Mouse (Mus musculus): ENCODE results near the gene Eprs. TPM values are rescaled to one million over a fixed set of nuclear protein-coding genes. Genes with fewer than 3 reads are reported as not detected.

Eprs gene
- polyA plus RNA-seq, 1 experiment from 2014 or later, result 55.4 TPM

DNA sequence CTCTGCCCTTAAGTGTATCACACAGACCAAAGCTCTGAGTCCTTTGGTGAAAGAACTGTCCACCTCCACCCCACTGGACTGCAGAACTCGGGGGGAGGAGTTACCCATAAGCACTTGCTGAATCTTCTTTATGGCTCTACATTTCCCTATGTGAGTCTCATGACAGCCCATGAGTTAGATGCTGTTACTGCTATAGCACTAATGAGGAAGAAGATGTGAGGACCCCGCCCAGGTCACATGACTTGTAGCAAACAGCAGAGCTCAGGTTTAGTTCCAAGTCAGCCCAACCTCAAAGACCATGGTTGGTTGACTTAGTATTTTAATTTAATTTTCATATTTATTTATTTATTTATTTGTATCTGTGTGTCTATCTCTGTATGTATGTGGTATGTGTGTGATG is 86.9 kb downstream of the Eprs start:
- 71% methylated on average over 2 of the region's 2 CpGs for WGBS (ENCODE audit: insufficient replicate concordance)
- DNase-seq (no peak), ATAC-seq (no peak)
- no peaks in the 10 kb centered on the region for H3K36me3 ChIP-seq (replicated peaks; ENCODE audit: insufficient read depth, low read length)
- H3K4me2 ChIP-seq (ENCODE audit: low read depth, low read length), result no peak overlapping the region
- H3K9ac ChIP-seq (replicated peaks), result no peak overlapping the region
- H3K27ac ChIP-seq (ENCODE audit: low read depth), result no peak overlapping the region
- H3K4me3 ChIP-seq (ENCODE audit: low read depth, low read length), result no peak overlapping the region
- TF ChIP-seq EP300 (IDR thresholded peaks at IDR 0.05; ENCODE audit: low read depth) (no peak), CTCF (IDR thresholded peaks at IDR 0.05; ENCODE audit: low read depth) (no peak)
- H3K4me1 ChIP-seq (ENCODE audit: insufficient read depth), result peaks cover 24% of the 10 kb centered on the region
- no peaks in the 10 kb centered on the region for H3K9me3 ChIP-seq (ENCODE audit: low read length)
- H3K27me3 ChIP-seq (ENCODE audit: insufficient read depth, low read length), result no peaks in the 10 kb centered on the region

GRCm38 (mm10) chr1:185451077-185451476 is 88.2 kb downstream of the Eprs start:
- H3K4me2 ChIP-seq (ENCODE audit: low read depth, low read length), result no peak overlapping the region
- H3K4me3 ChIP-seq (ENCODE audit: low read depth, low read length), result no peak overlapping the region
- no peaks in the 10 kb centered on the region for H3K36me3 ChIP-seq (replicated peaks; ENCODE audit: insufficient read depth, low read length)
- 73% methylated on average over 8 of the region's 8 CpGs for WGBS (ENCODE audit: insufficient replicate concordance)
- TF ChIP-seq EP300 (IDR thresholded peaks at IDR 0.05; ENCODE audit: low read depth), result no peak
- no peak for TF ChIP-seq CTCF (IDR thresholded peaks at IDR 0.05; ENCODE audit: low read depth)
- H3K27ac ChIP-seq (ENCODE audit: low read depth), result peak overlapping the region; percentile 30; the same call in 1 of the 2 replicates
- H3K27me3 ChIP-seq (ENCODE audit: insufficient read depth, low read length), result no peaks in the 10 kb centered on the region; the same call in 1 of the 2 replicates
- H3K4me1 ChIP-seq (ENCODE audit: insufficient read depth), result peaks cover 24% of the 10 kb centered on the region
- no peaks in the 10 kb centered on the region for H3K9me3 ChIP-seq (ENCODE audit: low read length)
- no peak overlapping the region for H3K9ac ChIP-seq (replicated peaks)
- DNase-seq, result no peak
- ATAC-seq, result no peak

DNA sequence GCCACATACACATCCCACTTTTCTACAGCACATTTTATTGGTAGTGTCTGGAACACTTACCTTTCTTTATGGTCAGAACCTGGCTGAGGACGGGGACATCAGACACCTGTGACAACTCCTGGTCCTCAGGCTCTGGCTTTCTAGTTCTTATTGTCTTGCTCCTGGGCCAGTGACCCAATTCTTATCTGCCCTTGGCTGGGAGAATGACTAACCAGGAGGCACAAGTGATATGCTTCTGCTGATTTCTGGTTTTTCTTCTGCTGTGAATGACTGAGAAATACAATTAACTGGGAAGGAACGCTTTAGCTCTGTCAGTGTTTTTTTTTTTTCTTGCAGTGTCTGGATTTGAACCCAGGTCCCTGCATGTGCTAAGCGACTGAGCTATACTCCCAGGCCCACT is 88.7 kb downstream of the Eprs start:
- DNase-seq (no peak), ATAC-seq (no peak)
- H3K27me3 ChIP-seq (ENCODE audit: insufficient read depth, low read length), result no peaks in the 10 kb centered on the region; the same call in 1 of the 2 replicates
- peak; percentile 81 for TF ChIP-seq EP300 (IDR thresholded peaks at IDR 0.05; ENCODE audit: low read depth)
- no peak for TF ChIP-seq CTCF (IDR thresholded peaks at IDR 0.05; ENCODE audit: low read depth)
- peak overlapping the region; percentile 27; the same call in 1 of the 2 replicates for H3K9ac ChIP-seq (replicated peaks)
- 65% methylated on average over 3 of the region's 3 CpGs for WGBS (ENCODE audit: insufficient replicate concordance)
- H3K9me3 ChIP-seq (ENCODE audit: low read length), result no peaks in the 10 kb centered on the region
- H3K4me2 ChIP-seq (ENCODE audit: low read depth, low read length), result no peak overlapping the region
- H3K27ac ChIP-seq (ENCODE audit: low read depth), result peak overlapping the region; percentile 30; the same call in 1 of the 2 replicates
- peaks cover 24% of the 10 kb centered on the region for H3K4me1 ChIP-seq (ENCODE audit: insufficient read depth)
- peaks cover 1% of the 10 kb centered on the region; the same call in 1 of the 2 replicates for H3K36me3 ChIP-seq (replicated peaks; ENCODE audit: insufficient read depth, low read length)
- no peak overlapping the region for H3K4me3 ChIP-seq (ENCODE audit: low read depth, low read length)

- H3K4me1 ChIP-seq (ENCODE audit: insufficient read depth), result peaks cover 31% of the 10 kb centered on the region
- TF ChIP-seq CTCF (IDR thresholded peaks at IDR 0.05; ENCODE audit: low read depth) (no peak), EP300 (IDR thresholded peaks at IDR 0.05; ENCODE audit: low read depth) (peak; percentile 76)
- H3K9me3 ChIP-seq (ENCODE audit: low read length), result no peaks in the 10 kb centered on the region
- H3K4me3 ChIP-seq (ENCODE audit: low read depth, low read length), result no peak overlapping the region
- no peak for ATAC-seq
- 0 out of 2 replicates have a peak overlapping the region, but pooled peaks have one; percentile 24 for H3K27ac ChIP-seq (ENCODE audit: low read depth)
- no peak overlapping the region for H3K4me2 ChIP-seq (ENCODE audit: low read depth, low read length)
- peaks cover 10% of the 10 kb centered on the region for H3K36me3 ChIP-seq (replicated peaks; ENCODE audit: insufficient read depth, low read length)
- no peak for DNase-seq
- 35% methylated on average over 5 of the region's 6 CpGs for WGBS (ENCODE audit: insufficient replicate concordance)
- H3K9ac ChIP-seq (replicated peaks), result no peak overlapping the region
- H3K27me3 ChIP-seq (ENCODE audit: insufficient read depth, low read length), result no peaks in the 10 kb centered on the region; the same call in 1 of the 2 replicates
These were observed 89.6 kb downstream of the Eprs start for GRCm38 (mm10) chr1:185452461-185452860.

GRCm38 (mm10) chr1:185454144-185454543 is 91.3 kb downstream of the Eprs start:
- Histone ChIP-seq H3K36me3 (replicated peaks; ENCODE audit: insufficient read depth, low read length) (peaks cover 14% of the 10 kb centered on the region), H3K27ac (ENCODE audit: low read depth) (peak overlapping the region; percentile 93), H3K9me3 (ENCODE audit: low read length) (no peaks in the 10 kb centered on the region), H3K27me3 (ENCODE audit: insufficient read depth, low read length) (no peaks in the 10 kb centered on the region; the same call in 1 of the 2 replicates), H3K4me1 (ENCODE audit: insufficient read depth) (peaks cover 40% of the 10 kb centered on the region), H3K4me3 (ENCODE audit: low read depth, low read length) (peak overlapping the region; percentile 76), H3K9ac (replicated peaks) (no peak overlapping the region; the same call in 1 of the 2 replicates), H3K4me2 (ENCODE audit: low read depth, low read length) (peak overlapping the region; percentile 72)
- ATAC-seq (no peak), DNase-seq (no peak)
- TF ChIP-seq EP300 (IDR thresholded peaks at IDR 0.05; ENCODE audit: low read depth) (no peak), CTCF (IDR thresholded peaks at IDR 0.05; ENCODE audit: low read depth) (no peak)
- WGBS (ENCODE audit: insufficient replicate concordance), result 38% methylated on average over 4 of the region's 4 CpGs

- Histone ChIP-seq H3K9me3 (ENCODE audit: low read length) (no peaks in the 10 kb centered on the region), H3K27me3 (ENCODE audit: insufficient read depth, low read length) (no peaks in the 10 kb centered on the region; the same call in 1 of the 2 replicates), H3K9ac (replicated peaks) (peak within 1 kb of the TSS; percentile 78), H3K27ac (ENCODE audit: low read depth) (peak within 1 kb of the TSS; percentile 93), H3K36me3 (replicated peaks; ENCODE audit: insufficient read depth, low read length) (peaks cover 16% of the 10 kb centered on the region), H3K4me2 (ENCODE audit: low read depth, low read length) (peak within 1 kb of the TSS; percentile 72), H3K4me3 (ENCODE audit: low read depth, low read length) (peak within 1 kb of the TSS; percentile 76), H3K4me1 (ENCODE audit: insufficient read depth) (peaks cover 42% of the 10 kb centered on the region)
- peak; percentile 90 for ATAC-seq
- 3% methylated on average over 18 of the region's 18 CpGs for WGBS (ENCODE audit: insufficient replicate concordance)
- peak; percentile 88 for DNase-seq
- TF ChIP-seq CTCF (IDR thresholded peaks at IDR 0.05; ENCODE audit: low read depth), result 0 out of 2 replicates have a peak, but pooled peaks have one; percentile 6
- TF ChIP-seq EP300 (IDR thresholded peaks at IDR 0.05; ENCODE audit: low read depth), result peak; percentile 95
These were observed 91.7 kb downstream of the Eprs start, which contains the start of gene Slc30a10 for GRCm38 (mm10) chr1:185454575-185454954. Slc30a10 (plus strand) TSS chr1:185454848.

All from liver, postnatal 0 days (tissue).